Mouse (Mus musculus) spleen, postnatal 10 days (tissue): ENCODE data around the gene Lrrc8c.

Source experiments
- DNase-seq, 2 experiments: peaks; one replicate each; pipeline ENCODE4 v3.0.0; 2021 to 2022; ENCODE audit warnings: low spot score in 2 of 2

Gene Lrrc8c

DNA sequence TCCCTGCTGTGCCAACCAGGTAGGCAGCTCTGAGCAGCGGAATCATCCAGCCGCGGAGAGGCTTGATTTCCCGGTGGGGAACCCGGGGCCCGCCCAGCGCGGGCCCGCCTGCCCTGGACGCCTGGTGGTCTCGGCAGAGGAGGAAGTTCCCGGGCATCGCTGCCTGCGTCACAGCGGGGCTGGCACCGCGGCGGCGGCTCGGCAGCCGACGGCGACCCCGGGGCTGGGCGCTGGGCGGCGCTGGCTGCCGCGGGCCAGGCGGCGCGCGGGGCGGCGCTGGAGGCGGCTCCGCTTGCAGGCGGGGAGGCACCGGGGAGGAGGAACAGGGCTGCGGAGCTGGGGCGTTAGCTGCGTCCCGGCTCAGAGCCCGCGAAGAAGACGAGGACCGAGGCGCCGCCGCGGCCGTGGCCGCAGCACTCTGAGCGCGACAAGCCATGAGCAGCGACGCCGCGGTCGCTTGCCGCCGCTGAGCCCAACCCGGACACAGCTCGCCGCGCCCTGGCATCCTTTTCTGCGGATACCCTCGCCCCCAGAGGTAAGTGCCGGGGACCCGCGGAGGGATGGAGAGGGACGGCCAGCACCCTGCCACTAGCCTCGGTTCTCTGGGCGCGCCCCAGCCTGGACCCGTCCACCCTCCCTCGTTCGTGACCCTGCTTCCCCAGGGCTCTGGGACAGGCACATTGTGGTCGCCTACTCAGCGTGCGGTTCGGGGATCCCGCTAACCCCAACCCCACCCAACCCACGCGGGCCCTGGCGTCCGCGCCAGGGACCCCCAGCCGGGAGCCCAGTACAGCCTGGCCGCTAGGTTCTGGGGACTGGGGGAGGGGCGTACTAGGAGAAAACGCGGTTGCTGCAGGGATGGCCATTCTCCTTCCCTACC, at the start of gene Lrrc8c:
Gene Lrrc8c (plus strand): TSS at position 293 of the 880 bp plus-strand sequence.
- DNase-seq = peak; percentile 86 to 90

- DNase-seq = no peak
Observed at GRCm38 (mm10) chr5:105472983-105473705, 46.0 kb upstream of the Lrrc8c start.

DNA sequence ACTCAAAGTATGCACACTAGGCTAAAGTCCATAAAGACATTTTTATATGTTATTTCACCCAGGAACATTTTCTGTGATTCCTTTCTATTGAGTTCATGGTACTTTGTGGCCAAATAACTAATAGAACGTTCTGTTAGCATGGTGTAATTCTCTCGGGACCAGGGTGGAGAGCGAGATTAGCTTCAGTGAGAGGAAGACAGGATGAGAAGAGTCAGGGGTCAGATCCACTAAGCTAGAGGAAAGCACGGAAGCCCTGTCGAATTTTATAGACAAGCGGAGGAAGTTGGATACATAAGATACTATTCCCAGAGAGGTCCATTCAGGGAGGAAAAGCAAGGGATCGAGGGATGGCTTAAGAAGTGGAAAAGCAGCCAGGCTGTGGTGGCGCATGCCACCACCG, 41.7 kb upstream of the Lrrc8c start:
- no peak for DNase-seq

DNA sequence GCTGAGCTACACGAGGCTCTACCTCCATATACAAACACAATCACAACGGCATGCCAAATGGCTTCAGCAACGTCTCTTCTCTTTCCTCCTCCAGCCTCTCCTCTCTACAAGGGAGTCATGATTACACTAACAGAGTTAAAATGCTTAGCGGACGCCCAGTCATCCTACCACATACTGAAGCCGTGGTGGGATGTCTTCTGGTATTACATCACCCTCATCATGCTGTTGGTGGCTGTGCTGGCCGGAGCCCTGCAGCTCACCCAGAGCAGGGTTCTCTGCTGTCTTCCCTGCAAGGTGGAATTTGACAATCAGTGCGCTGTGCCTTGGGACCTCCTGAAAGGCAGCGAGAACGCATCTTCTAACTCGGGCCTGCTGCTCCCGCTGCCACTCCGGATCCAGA, 39.5 kb upstream of the Lrrc8c start:
- no peak for DNase-seq

GRCm38 (mm10) chr5:105480561-105480960, 38.6 kb upstream of the Lrrc8c start:
- no peak for DNase-seq

DNA sequence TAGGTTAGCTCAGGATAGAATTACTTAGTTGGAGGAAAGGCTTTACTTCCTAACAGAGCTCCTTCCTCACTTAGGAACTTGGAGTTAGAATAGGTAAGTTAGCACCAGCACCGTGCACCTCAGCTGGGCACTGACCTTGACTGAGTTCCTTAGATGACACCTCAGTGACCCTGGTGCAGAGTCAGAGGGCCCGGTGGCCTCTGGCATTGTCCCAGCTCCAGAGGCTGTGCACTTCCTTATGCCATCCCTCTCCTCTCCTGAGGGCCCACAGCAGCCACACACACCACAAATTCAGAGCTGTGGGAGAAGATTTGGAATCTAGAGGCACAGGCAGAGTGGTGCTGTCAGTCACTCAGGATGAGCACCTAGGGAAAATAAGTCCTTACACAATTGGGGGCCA, 35.6 kb upstream of the Lrrc8c start:
- DNase-seq = no peak

DNA sequence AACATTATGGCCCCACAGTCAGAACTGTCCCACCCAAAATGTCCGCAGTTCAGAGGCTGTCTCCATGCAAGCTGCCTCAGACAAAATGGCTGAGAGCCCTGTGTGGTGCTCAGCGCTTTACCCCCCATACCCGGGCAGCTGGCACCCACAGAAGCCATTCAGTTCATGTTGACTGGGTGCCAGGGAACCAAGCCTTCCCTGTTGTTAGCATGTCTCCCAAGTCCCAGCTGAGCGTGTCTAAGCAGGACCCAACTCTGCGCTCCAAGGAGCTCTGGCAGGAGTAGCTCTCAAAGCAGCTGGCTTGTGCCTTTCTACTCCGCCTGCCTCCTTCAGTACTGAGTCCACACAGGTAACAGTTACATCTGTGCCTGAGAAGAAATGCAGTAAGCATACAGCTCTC, 34.9 kb upstream of the Lrrc8c start:
- DNase-seq = no peak

DNA sequence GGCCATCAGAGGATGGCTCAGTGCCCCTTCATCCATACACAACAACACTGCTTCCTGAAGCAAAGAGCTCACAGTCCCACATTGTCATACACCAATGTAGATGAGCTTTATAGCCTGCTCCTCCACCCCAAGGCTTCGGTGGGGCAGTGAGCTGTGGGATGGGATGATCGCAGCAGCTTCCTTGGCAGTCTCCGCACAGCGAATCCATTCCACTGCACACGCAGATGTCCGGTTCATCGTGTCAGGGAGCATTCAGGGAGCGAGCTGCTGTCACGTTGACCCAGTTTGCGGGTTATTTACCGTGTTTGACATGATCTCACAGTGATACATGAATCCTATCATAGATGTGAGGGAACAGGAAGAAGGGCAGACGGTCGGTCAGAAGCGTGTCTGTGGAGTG, 34.3 kb upstream of the Lrrc8c start:
- DNase-seq = no peak

DNA sequence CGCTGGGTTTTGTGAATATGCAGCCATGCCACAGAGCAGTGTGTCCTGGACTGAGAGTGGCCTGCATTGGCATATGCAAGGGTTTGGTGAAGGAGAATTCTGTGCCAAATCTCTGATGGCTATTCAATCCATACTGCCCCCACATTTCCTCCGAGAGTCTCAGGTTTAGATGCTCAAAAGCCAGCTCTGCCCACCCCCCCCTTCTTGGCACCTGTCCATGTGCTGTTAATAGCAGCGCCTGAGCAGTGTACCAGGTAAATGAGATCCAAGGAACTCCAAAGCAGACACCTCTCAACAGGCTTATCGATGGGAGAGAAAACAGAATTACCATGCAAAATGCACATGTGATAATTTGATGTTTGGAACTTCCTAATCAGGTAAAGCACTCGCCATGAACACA, 29.0 kb upstream of the Lrrc8c start:
- DNase-seq = no peak

GRCm38 (mm10) chr5:105491389-105491788, 27.8 kb upstream of the Lrrc8c start:
- no peak for DNase-seq

GRCm38 (mm10) chr5:105492367-105493246, 26.6 kb upstream of the Lrrc8c start:
- peak; percentile 25 to 61 for DNase-seq

GRCm38 (mm10) chr5:105493377-105493776, 25.8 kb upstream of the Lrrc8c start:
- no peak for DNase-seq

DNA sequence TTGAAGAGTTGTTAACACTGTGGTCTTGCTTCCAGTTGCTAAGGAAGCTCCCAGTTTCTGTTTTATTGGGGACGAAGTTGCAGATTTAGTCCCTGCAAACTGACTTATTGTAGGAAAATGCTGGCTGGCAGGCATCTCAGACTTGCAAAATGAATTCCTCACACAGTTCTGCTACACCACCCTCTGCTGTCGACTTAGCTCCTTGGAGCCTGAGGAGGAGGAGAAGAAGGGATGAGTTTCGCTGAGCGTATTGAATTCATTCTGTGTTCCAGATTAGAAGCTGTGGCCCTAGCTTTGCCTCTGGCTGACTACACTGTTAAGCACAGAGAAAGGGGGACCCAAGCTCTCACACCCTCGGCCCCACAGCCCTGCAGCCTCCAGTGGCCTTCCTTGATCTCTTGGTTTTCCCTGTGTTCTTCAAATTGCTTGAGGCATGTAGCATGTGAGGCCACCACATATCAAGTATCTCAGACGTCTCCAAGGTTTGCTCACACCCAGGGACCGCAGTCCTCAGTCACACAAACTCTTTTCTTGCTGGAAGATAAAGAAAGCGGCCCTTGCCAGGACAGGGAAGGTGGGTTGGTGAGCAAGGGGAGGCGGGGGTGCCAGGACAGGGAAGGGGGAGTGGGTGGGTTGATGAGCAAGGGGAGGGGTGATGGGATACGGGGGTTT, 24.8 kb upstream of the Lrrc8c start:
- DNase-seq = no peak

- peak; percentile 57 to 88 for DNase-seq
Observed at GRCm38 (mm10) chr5:105494918-105495901, 24.0 kb upstream of the Lrrc8c start.

GRCm38 (mm10) chr5:105496133-105496532, 23.1 kb upstream of the Lrrc8c start:
- DNase-seq = no peak

DNA sequence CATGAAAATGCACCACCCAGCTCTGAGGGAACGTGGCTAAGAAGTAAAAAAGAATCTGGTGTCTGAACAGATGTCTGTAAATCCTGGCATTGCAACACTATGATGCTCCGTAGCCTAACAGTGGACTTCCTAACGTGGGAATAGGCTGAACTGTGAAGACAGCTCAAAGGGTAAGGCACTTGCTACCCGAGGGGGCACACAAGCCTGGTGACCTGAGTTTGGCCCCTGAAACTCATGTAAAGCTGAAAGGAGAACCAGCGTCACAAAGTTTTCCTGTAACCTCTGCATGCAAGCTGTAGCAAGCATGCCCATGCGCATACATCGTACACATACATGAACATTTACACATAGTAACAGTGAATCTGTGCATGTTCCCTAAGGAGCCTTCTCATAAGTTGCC, 22.6 kb upstream of the Lrrc8c start:
- no peak for DNase-seq

DNA sequence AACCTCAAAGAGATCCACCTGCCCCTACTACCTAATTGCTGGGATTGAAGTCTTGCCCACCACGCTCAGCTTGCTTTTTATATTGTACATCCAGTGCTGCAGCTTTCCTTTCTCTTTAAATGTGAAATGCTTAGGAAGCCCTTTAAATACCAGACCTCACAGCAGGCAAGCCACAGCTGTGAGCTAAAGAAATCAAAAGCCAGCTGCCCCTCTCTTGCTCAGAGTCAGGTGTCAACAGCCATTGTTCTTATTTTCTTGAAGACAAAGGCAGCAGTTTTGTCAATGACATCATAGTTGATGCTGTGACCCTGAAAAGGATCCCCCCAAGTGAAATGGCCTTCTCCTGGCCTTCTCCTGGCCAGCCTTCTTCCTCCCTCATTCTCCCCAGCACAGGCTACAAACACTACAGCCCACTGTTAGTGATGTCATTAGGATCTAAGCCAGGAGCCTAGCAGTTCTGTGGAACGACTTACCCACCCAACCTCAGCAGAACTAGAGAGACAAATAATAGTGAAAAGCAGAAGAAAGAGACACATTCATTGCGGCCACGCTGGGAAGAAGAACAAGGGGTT, 20.7 kb upstream of the Lrrc8c start:
- no peak for DNase-seq

GRCm38 (mm10) chr5:105499396-105499795, 19.8 kb upstream of the Lrrc8c start:
- peak in 1 of 2 experiments; percentile 35 for DNase-seq
